Mouse (Mus musculus): ENCODE data around the gene Mageb16.

- TF ChIP-seq CTCF (IDR thresholded peaks at IDR 0.05; ENCODE audit: low read depth, low read length) (no peak), GATA1 (IDR thresholded peaks at IDR 0.05; ENCODE audit: borderline replicate concordance, low read length) (no peak), POLR2AphosphoS5 (IDR thresholded peaks at IDR 0.05; ENCODE audit: insufficient replicate concordance, low read depth, low read length) (no peak), TAL1 (conservative IDR thresholded peaks at IDR 0.05; ENCODE audit: low read depth, low read length) (no peak), GATA2 (IDR thresholded peaks at IDR 0.05; ENCODE audit: borderline replicate concordance, low read depth, low read length) (no peak)
These were observed at the start of gene Mageb16 for GRCm38 (mm10) chrX:79671411-79671810.
